Mouse (Mus musculus) heart, postnatal 4 days (tissue): ENCODE measurements at regions not wholly inside any gene's neighbourhood (a gene's known extent, or its start where the extent isn't known, plus 50 kb on each side); places are given as distances from the start of the nearest gene placed in this dataset.
A peak's percentile ranks its signal among the peaks of the same experiment; 100 is the strongest.

Experiments
- DNase-seq: peaks from one replicate; pipeline ENCODE4 v3.0.0; 2021

DNA sequence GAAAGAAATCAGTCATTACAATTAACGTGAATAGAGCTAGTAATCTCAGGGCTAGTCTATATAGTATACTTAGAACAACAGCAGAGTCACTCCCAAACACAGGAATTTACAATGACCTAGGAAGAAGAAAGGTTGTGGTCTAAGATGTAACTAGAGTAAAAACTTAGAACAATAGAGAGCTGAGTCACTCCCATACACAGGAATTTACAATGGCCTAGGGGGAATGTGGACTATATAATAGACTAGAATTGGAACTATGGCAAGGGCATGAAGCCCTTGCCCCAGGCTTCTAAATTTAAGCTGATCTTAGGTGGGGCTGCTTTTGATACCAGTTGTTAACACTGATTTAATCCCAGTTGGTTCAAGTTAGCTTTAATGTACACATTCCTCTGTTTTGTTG is 1956.9 kb upstream of the Cdh20 start:
- DNase-seq: no peak

DNA sequence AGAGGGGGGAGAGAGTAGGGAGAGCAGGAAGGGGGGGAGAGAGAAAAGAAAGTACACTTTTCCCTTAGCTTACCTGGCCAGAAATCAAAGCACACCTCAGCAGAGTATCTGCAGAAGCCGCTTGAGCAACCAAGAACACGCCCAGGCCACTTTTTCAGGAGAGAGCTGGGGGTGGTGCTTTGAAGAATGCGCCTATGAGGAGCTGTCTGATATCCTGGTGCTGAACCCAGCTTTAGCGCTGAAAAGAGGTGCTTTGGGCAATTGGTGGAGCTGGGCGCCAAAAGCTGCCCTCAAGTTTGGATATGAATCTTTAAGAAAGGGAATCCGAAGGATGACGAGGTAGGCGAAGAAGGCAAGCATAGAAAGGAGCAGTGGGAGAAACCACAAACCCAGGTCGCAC is 1943.3 kb upstream of the Cdh20 start:
- DNase-seq: peak; percentile 11

DNA sequence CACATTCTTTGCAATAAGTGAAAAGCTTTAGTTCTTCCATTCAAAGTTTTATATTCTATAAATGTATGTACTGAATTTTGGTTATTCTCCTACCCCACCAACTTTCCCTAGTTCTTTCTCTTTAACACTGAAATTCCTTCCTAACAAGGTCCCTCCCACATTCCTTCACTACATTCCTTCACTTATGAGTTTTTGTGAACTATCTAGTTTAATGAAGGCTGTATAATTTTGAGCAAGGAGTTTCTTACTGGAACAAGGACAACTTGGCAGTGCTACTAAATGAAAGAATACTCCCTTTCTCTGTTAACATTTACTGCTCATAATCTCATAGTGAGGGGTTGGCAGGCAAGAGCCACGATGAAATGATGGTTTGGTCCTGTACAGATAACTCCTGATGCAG is 1905.9 kb upstream of the Cdh20 start:
- no peak for DNase-seq

DNA sequence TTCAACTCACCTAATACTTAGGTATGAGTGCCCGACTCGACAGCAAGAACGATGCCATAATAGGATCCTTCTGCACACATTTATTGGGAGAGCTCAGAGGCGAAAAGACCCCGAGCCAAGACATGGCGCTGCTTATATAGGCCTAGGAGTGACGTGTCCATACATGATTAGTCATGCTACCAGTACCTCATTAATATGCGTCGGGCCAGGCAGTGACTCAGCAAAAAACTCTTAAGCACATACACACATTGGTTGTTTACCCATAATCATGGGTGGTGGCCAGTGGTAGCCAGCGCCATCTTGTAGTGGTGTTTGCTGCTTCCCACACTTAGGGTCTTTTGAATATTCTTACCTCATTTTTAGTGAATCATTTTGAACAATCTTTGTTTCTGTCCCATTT is 1889.2 kb upstream of the Cdh20 start:
- DNase-seq: no peak

DNA sequence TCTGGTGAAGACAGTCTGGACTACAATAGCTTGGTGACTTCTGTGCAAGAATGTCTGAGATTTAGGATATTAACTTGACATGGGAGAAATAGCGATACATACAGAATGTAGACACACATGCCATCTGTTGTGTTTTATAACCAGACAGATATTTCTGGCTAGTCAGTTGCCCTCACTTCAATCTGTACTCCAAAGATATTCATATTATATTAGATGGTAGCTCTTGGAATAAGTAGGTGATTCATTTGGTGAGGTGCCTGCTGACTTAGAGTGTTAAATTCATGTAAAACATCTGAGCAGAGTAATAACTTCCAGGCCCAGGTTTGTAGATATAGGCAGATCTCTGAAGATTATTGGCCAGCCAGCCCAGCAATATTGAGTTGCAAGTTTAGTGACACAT is 1869.2 kb upstream of the Cdh20 start:
- DNase-seq: no peak

DNA sequence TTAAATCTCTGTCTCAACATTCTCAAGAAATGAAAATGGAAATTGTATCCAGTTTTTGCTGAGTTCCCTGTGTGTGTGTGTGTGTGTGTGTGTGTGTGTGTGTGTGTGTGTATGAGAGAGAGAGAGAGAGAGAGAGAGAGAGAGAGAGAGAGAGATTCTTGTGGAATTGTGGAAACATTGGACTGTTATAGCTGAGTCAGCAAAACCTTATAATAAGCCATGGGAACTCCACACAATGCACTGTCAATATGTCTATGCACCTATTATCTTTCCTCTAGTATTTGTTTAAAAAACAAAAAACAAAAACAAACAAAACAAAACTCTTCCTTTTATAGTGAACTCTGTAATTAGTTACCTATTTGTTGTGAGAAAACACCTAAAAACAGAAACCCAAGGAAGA is 1845.2 kb upstream of the Cdh20 start:
- no peak for DNase-seq
